Mouse (Mus musculus): ENCODE results near the gene Hamp. TPM values are rescaled to one million over a fixed set of nuclear protein-coding genes. Genes with fewer than 3 reads are reported as not detected.
"Not testable (repeated sequence)": the region's sequence is repeated elsewhere in the genome, so short reads cannot be mapped to it uniquely, and the experiment has no call there.

The Hamp gene
- polyA plus RNA-seq, 1 experiment from 2014 or later, result not detected

DNA sequence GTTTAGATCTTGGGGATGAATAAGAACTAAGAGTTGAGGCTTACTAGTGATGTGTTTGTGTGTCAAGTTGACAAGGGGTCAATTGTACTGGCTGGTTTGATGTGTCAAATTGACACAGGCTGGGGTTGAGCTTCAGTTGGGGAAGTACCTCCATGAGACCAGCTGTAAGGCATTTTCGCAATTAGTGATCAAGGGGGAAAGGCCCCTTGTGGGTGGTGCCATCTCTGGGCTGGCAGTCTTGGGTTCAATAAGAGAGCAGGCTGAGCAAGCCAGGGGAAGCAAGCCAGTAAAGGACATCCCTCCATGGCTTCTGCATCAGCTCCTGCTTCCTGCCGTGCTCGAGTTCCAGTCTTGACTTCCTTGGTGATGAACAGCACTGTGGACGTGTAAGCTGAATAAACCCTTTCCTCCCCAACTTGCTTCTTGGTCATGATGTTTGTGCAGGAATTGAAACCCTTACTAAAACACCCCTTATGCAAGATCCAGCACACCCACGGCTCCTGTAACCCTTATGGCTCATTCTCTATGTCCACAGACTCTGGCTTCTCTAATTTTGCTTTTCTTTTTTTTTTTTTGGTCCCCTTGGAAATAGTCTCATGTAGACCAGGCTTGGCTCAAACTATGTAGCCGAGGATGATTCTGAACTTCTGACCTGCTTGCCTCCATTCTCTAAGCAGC is 8.3 kb downstream of the Hamp start:
- WGBS, result 67% methylated on average over 6 of the region's 6 CpGs
- H3K4me2 ChIP-seq (ENCODE audit: low read length); H3K4me3 ChIP-seq (ENCODE audit: low read depth, low read length); H3K36me3 ChIP-seq (ENCODE audit: control insufficient read depth, insufficient read depth, low read length); H3K27ac ChIP-seq (ENCODE audit: low read depth); DNase-seq (ENCODE audit: low spot score); ATAC-seq (replicated peaks; ENCODE audit: low FRiP score, low TSS enrichment, low read depth); H3K9me3 ChIP-seq (ENCODE audit: control insufficient read depth, low read length); H3K27me3 ChIP-seq (replicated peaks; ENCODE audit: control insufficient read depth, insufficient read depth, low read length); H3K4me1 ChIP-seq (replicated peaks; ENCODE audit: control insufficient read depth, insufficient read depth, low read length); H3K9ac ChIP-seq (ENCODE audit: low read length): not testable (repeated sequence)

DNA sequence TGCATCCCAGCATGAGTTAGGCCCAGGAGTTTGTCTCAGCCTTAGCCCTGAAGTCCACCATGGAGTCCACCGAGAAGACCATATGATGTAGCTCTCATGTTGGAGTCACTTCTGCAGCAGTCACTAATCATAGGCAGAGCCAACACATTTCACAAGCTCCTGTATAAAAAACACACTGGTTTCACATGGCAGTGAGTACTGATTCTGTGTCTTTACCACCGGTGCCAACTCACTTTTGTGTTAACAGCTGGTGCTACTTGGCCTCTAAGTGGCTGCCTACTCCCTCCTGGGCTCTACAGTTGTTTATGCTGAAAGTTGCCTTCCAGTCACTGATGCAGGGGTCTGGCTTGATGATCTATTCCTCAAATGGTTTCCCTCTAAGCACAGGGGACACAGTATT is 19.3 kb downstream of the Hamp start, which contains the start of gene Hamp2:
Hamp2 (minus strand) TSS at position 101 of the 400 bp plus-strand sequence.
- not testable (repeated sequence) for H3K9ac ChIP-seq (ENCODE audit: low read length); H3K36me3 ChIP-seq (ENCODE audit: control insufficient read depth, insufficient read depth, low read length); ATAC-seq (replicated peaks; ENCODE audit: low FRiP score, low TSS enrichment, low read depth); H3K9me3 ChIP-seq (ENCODE audit: control insufficient read depth, low read length); H3K27ac ChIP-seq (ENCODE audit: low read depth); H3K27me3 ChIP-seq (replicated peaks; ENCODE audit: control insufficient read depth, insufficient read depth, low read length); H3K4me3 ChIP-seq (ENCODE audit: low read depth, low read length); H3K4me1 ChIP-seq (replicated peaks; ENCODE audit: control insufficient read depth, insufficient read depth, low read length); H3K4me2 ChIP-seq (ENCODE audit: low read length); DNase-seq (ENCODE audit: low spot score)
- WGBS, result 67% methylated on average over 2 of the region's 2 CpGs

DNA sequence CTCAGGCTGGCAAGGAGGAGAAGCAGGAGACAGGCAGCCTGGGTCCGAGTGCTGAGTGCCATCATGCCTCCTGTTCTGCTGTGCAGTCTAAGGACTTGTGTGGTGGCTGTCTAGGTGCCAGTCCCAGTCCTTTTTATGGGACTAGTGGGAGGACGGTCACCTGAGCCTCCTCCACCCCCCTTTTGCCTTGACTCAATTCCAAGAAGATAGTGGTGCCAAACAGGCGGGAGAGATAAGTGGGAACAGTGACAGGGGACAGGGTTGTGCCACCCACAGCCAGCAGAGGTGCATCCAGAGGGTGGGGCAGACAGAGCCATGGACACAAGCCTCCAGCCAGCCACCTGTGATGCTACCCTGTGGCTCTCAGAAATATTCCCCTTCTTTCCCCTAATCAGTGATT is 19.8 kb downstream of the Hamp start:
- no peak overlapping the region for H3K4me3 ChIP-seq (ENCODE audit: low read depth, low read length)
- DNase-seq (ENCODE audit: low spot score), result no peak
- H3K27ac ChIP-seq (ENCODE audit: low read depth), result no peak overlapping the region
- no peaks in the 10 kb centered on the region for H3K9me3 ChIP-seq (ENCODE audit: control insufficient read depth, low read length)
- H3K9ac ChIP-seq (ENCODE audit: low read length), result no peak overlapping the region
- no peaks in the 10 kb centered on the region for H3K36me3 ChIP-seq (ENCODE audit: control insufficient read depth, insufficient read depth, low read length)
- WGBS, result 63% methylated on average over 3 of the region's 3 CpGs
- H3K27me3 ChIP-seq (replicated peaks; ENCODE audit: control insufficient read depth, insufficient read depth, low read length), result no peaks in the 10 kb centered on the region
- no peak overlapping the region for H3K4me2 ChIP-seq (ENCODE audit: low read length)
- H3K4me1 ChIP-seq (replicated peaks; ENCODE audit: control insufficient read depth, insufficient read depth, low read length), result no peaks in the 10 kb centered on the region
- ATAC-seq (replicated peaks; ENCODE audit: low FRiP score, low TSS enrichment, low read depth), result no peak

DNA sequence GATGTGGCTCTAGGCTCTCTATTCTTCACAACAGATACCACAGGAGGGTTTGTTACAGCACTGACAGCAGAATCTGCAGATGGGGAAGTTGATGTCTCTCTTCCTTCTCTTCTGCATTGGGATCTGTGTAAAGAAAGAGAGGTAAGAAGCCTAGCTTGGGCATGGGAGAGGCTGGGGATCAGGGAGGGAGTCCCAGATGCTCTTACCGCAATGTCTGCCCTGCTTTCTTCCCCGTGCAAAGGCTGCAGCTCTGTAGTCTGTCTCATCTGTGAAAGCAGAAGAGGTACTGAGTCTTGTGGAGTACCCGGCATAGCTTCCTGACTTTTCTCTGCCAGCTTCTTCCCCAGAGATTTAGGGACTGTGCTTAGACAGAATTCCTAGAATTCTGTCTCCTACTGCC is 21.3 kb downstream of the Hamp start:
- not testable (repeated sequence) for H3K4me2 ChIP-seq (ENCODE audit: low read length); H3K9me3 ChIP-seq (ENCODE audit: control insufficient read depth, low read length); H3K9ac ChIP-seq (ENCODE audit: low read length); H3K4me1 ChIP-seq (replicated peaks; ENCODE audit: control insufficient read depth, insufficient read depth, low read length); H3K27me3 ChIP-seq (replicated peaks; ENCODE audit: control insufficient read depth, insufficient read depth, low read length); ATAC-seq (replicated peaks; ENCODE audit: low FRiP score, low TSS enrichment, low read depth); H3K27ac ChIP-seq (ENCODE audit: low read depth); H3K4me3 ChIP-seq (ENCODE audit: low read depth, low read length); H3K36me3 ChIP-seq (ENCODE audit: control insufficient read depth, insufficient read depth, low read length); DNase-seq (ENCODE audit: low spot score)
- 31% methylated on average over 3 of the region's 3 CpGs for WGBS

DNA sequence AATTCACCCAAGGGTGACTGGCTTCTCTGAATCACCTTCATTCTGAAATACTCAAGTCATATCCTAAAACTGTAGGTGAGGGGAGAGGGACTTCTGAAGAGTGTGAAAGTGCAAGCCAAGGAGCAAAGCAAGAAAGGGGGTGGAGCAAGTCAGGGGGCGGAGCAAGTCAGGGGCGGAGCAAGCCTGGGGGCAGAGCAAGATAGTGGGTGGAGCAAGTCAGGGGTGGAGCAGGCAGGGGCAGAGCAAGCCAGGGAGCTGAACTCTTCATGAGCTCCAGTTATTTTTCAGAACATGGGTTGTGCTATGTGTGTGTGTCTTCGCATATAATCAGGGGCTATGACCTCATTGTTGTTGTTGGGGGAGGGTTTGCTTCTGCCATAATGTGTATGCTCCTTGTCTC is 23.6 kb downstream of the Hamp start:
- ATAC-seq (replicated peaks; ENCODE audit: low FRiP score, low TSS enrichment, low read depth), result no peak
- no peaks in the 10 kb centered on the region for H3K4me1 ChIP-seq (replicated peaks; ENCODE audit: control insufficient read depth, insufficient read depth, low read length)

DNA sequence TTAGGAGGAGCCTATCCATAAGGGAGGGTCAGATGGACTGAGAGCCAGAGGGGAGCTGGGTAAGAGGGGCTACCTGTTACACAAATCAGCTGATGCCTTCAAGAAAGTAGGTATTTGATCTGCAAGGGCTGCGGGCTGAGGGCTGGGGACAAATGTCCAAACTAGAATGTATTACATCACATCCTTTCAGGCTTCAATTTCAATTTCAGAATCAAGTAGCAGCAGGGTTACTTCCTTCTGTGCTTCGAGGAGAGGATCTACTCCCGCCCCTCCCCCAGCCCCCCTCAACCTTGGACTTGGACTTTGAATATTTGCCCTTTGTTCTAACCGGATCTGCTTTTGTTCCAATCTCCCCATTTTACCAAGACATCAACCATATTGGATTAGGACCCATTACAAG is 26.6 kb downstream of the Hamp start:
- H3K9me3 ChIP-seq (ENCODE audit: control insufficient read depth, low read length), result no peaks in the 10 kb centered on the region
- ATAC-seq (replicated peaks; ENCODE audit: low FRiP score, low TSS enrichment, low read depth) (no peak), DNase-seq (ENCODE audit: low spot score) (no peak)
- no peaks in the 10 kb centered on the region for H3K36me3 ChIP-seq (ENCODE audit: control insufficient read depth, insufficient read depth, low read length)
- H3K4me1 ChIP-seq (replicated peaks; ENCODE audit: control insufficient read depth, insufficient read depth, low read length), result no peaks in the 10 kb centered on the region
- H3K27ac ChIP-seq (ENCODE audit: low read depth), result no peak overlapping the region
- WGBS, result 35% methylated on average over 4 of the region's 4 CpGs
- no peak overlapping the region for H3K9ac ChIP-seq (ENCODE audit: low read length)
- no peak overlapping the region for H3K4me2 ChIP-seq (ENCODE audit: low read length)
- H3K27me3 ChIP-seq (replicated peaks; ENCODE audit: control insufficient read depth, insufficient read depth, low read length), result no peaks in the 10 kb centered on the region
- H3K4me3 ChIP-seq (ENCODE audit: low read depth, low read length), result no peak overlapping the region

More for the DNA sequence above, 23.6 kb downstream of the Hamp start:
- H3K9me3 ChIP-seq (ENCODE audit: control insufficient read depth, low read length), result no peaks in the 10 kb centered on the region
- no peak overlapping the region for H3K4me3 ChIP-seq (ENCODE audit: low read depth, low read length)
- H3K9ac ChIP-seq (ENCODE audit: low read length), result no peak overlapping the region
- H3K36me3 ChIP-seq (ENCODE audit: control insufficient read depth, insufficient read depth, low read length), result no peaks in the 10 kb centered on the region
- 61% methylated on average over 3 of the region's 3 CpGs for WGBS
- H3K4me2 ChIP-seq (ENCODE audit: low read length), result no peak overlapping the region
- DNase-seq (ENCODE audit: low spot score), result no peak
- H3K27me3 ChIP-seq (replicated peaks; ENCODE audit: control insufficient read depth, insufficient read depth, low read length), result no peaks in the 10 kb centered on the region
- no peak overlapping the region for H3K27ac ChIP-seq (ENCODE audit: low read depth)

DNA sequence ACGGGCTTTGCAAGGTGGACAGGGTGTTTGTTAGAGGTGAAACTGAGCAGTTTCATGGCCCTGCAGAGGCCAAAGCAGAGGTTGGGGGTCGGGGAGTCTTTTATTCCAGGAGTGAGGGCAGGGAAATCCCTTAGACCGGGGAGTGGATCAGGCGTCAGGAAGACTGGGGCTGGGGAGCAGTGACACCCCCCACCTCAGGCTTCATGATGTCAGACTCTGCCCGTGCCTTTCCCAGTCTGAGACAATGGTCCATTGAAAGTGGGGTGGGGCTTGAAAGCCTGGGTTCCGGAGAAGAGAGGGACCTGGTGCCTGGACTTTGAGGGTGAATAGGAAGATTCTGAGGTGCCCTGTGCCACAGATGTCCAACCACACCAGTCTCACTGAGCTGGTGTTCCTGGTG is 27.1 kb downstream of the Hamp start:
- Histone ChIP-seq H3K4me2 (ENCODE audit: low read length) (no peak overlapping the region), H3K4me3 (ENCODE audit: low read depth, low read length) (no peak overlapping the region), H3K9ac (ENCODE audit: low read length) (no peak overlapping the region), H3K9me3 (ENCODE audit: control insufficient read depth, low read length) (no peaks in the 10 kb centered on the region), H3K27ac (ENCODE audit: low read depth) (no peak overlapping the region), H3K4me1 (replicated peaks; ENCODE audit: control insufficient read depth, insufficient read depth, low read length) (no peaks in the 10 kb centered on the region), H3K36me3 (ENCODE audit: control insufficient read depth, insufficient read depth, low read length) (no peaks in the 10 kb centered on the region), H3K27me3 (replicated peaks; ENCODE audit: control insufficient read depth, insufficient read depth, low read length) (no peaks in the 10 kb centered on the region)
- ATAC-seq (replicated peaks; ENCODE audit: low FRiP score, low TSS enrichment, low read depth) (no peak), DNase-seq (ENCODE audit: low spot score) (no peak)
- 31% methylated on average over 6 of the region's 6 CpGs for WGBS

DNA sequence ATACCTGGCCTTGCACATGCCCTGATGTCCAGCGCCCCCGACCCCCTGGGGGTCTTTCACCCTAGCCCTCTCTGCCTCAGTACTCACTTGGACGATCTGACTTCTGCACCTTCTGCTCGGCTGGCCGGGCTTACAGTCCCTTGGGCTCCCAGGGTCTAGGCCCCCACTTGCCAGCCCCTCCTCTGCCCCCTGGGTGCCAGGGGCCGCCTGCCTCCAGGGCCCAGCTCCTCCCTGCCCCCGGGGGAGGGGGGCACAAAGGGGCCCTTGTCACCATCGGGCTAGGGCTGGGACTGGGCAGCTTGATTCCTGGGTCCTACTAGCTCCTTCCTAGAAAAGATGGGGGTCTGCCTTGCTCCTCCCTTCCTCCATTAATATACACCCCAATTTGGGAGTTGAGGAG is 29.1 kb downstream of the Hamp start, which contains the start of gene Mag:
Mag (minus strand) TSS at position 142 of the 400 bp plus-strand sequence.
- Histone ChIP-seq H3K4me3 (ENCODE audit: low read depth, low read length) (no peak within 1 kb of the TSS), H3K4me2 (ENCODE audit: low read length) (no peak within 1 kb of the TSS), H3K9ac (ENCODE audit: low read length) (no peak within 1 kb of the TSS), H3K27ac (ENCODE audit: low read depth) (no peak within 1 kb of the TSS), H3K9me3 (ENCODE audit: control insufficient read depth, low read length) (no peaks in the 10 kb centered on the region), H3K36me3 (ENCODE audit: control insufficient read depth, insufficient read depth, low read length) (no peaks in the 10 kb centered on the region), H3K4me1 (replicated peaks; ENCODE audit: control insufficient read depth, insufficient read depth, low read length) (no peaks in the 10 kb centered on the region), H3K27me3 (replicated peaks; ENCODE audit: control insufficient read depth, insufficient read depth, low read length) (no peaks in the 10 kb centered on the region)
- WGBS, result 64% methylated on average over 8 of the region's 8 CpGs
- DNase-seq (ENCODE audit: low spot score) (no peak), ATAC-seq (replicated peaks; ENCODE audit: low FRiP score, low TSS enrichment, low read depth) (no peak)

DNA sequence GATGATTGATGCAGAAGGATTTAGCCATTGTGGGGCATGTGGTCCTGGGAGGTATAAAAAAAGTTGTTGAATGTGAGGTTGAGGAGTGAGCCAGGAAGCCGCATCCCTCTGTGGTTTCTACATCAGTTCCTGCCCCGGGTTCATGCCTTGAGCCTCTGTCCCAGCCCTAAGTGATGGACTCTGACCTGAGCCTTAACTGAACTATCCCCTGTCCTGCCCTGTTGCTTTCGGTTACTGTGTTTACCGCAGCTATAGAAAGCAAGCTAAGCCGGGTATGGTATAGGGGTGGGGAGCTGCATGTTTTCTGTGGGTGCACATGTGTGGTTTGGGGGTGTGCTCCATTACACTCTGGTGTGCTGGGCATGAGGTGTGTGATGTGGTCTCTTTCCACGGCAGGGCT is 34.1 kb downstream of the Hamp start:
- H3K36me3 ChIP-seq (ENCODE audit: control insufficient read depth, insufficient read depth, low read length), result no peaks in the 10 kb centered on the region
- ATAC-seq (replicated peaks; ENCODE audit: low FRiP score, low TSS enrichment, low read depth), result no peak
- no peak overlapping the region for H3K27ac ChIP-seq (ENCODE audit: low read depth)
- no peaks in the 10 kb centered on the region for H3K27me3 ChIP-seq (replicated peaks; ENCODE audit: control insufficient read depth, insufficient read depth, low read length)
- peaks cover 8% of the 10 kb centered on the region; the same call in 1 of the 2 replicates for H3K4me1 ChIP-seq (replicated peaks; ENCODE audit: control insufficient read depth, insufficient read depth, low read length)
- WGBS, result 73% methylated on average over 6 of the region's 6 CpGs
- no peaks in the 10 kb centered on the region for H3K9me3 ChIP-seq (ENCODE audit: control insufficient read depth, low read length)
- no peak overlapping the region for H3K4me3 ChIP-seq (ENCODE audit: low read depth, low read length)
- H3K9ac ChIP-seq (ENCODE audit: low read length), result no peak overlapping the region
- H3K4me2 ChIP-seq (ENCODE audit: low read length), result no peak overlapping the region
- no peak for DNase-seq (ENCODE audit: low spot score)
